Mouse (Mus musculus) cerebellum, postnatal 14 days (tissue): ENCODE results near the gene 4930451I11Rik.

Experiments
- DNase-seq, 2 experiments: peaks; one replicate each; pipeline ENCODE4 v3.0.0; 2021; ENCODE audit warnings: mixed read lengths in 2 of 2

4930451I11Rik gene

GRCm38 (mm10) chr7:126831539-126831938 lies at the start of gene 4930451I11Rik:
TSS of gene 4930451I11Rik (minus strand) at chr7:126831639.
- no peak for DNase-seq

GRCm38 (mm10) chr7:126881040-126881439 lies 49.6 kb upstream of the 4930451I11Rik start:
- no peak for DNase-seq

GRCm38 (mm10) chr7:126877239-126877638 lies 45.8 kb upstream of the 4930451I11Rik start:
- DNase-seq, result no peak

GRCm38 (mm10) chr7:126870520-126870891 lies 39.1 kb upstream of the 4930451I11Rik start:
- DNase-seq, result no peak

- DNase-seq, result no peak
Observed at GRCm38 (mm10) chr7:126869780-126870519, 38.5 kb upstream of the 4930451I11Rik start.

- DNase-seq, result no peak
Observed at GRCm38 (mm10) chr7:126868003-126868402, 36.6 kb upstream of the 4930451I11Rik start.

GRCm38 (mm10) chr7:126867534-126867933 lies 36.1 kb upstream of the 4930451I11Rik start:
- no peak for DNase-seq

GRCm38 (mm10) chr7:126863791-126864190 lies 32.4 kb upstream of the 4930451I11Rik start:
- no peak for DNase-seq

GRCm38 (mm10) chr7:126862147-126862784 lies 30.8 kb upstream of the 4930451I11Rik start, which contains the start of gene Ino80e:
TSS of gene Ino80e (minus strand) at chr7:126862377.
- peak; percentile 97 to 98 for DNase-seq

GRCm38 (mm10) chr7:126861429-126862130 lies 30.1 kb upstream of the 4930451I11Rik start, which contains the start of gene Hirip3:
TSS of gene Hirip3 (plus strand) at chr7:126861972.
- peak; percentile 97 to 98 for DNase-seq

- no peak for DNase-seq
Observed at GRCm38 (mm10) chr7:126860987-126861386, 29.5 kb upstream of the 4930451I11Rik start.

GRCm38 (mm10) chr7:126856741-126857420 lies 25.4 kb upstream of the 4930451I11Rik start:
- DNase-seq, result no peak

GRCm38 (mm10) chr7:126855641-126856040 lies 24.2 kb upstream of the 4930451I11Rik start:
- peak; percentile 58 to 59 for DNase-seq

GRCm38 (mm10) chr7:126853454-126853853 lies 22.0 kb upstream of the 4930451I11Rik start:
- DNase-seq, result peak in 1 of 2 experiments; percentile 17

- no peak for DNase-seq
Observed at GRCm38 (mm10) chr7:126851192-126851591, 19.8 kb upstream of the 4930451I11Rik start.

GRCm38 (mm10) chr7:126850161-126850560 lies 18.7 kb upstream of the 4930451I11Rik start:
- DNase-seq, result no peak

GRCm38 (mm10) chr7:126848794-126849193 lies 17.4 kb upstream of the 4930451I11Rik start:
- DNase-seq, result peak in 1 of 2 experiments; percentile 31

- DNase-seq, result peak in 1 of 2 experiments; percentile 56
Observed at GRCm38 (mm10) chr7:126847421-126848398, 16.3 kb upstream of the 4930451I11Rik start.

- DNase-seq, result peak in 1 of 2 experiments; percentile 10
Observed at GRCm38 (mm10) chr7:126847116-126847420, 15.6 kb upstream of the 4930451I11Rik start, which contains the start of gene Doc2a. TSS of gene Doc2a (plus strand) at chr7:126847416.

GRCm38 (mm10) chr7:126845516-126845915 lies 14.1 kb upstream of the 4930451I11Rik start:
- no peak for DNase-seq

- no peak for DNase-seq
Observed at GRCm38 (mm10) chr7:126843276-126843675, 11.8 kb upstream of the 4930451I11Rik start.

GRCm38 (mm10) chr7:126833294-126833693 lies 1.9 kb upstream of the 4930451I11Rik start:
- no peak for DNase-seq
